Mouse (Mus musculus) CH12.LX (cell line): Measurements from ENCODE around the gene Zgrf1. TPM values are rescaled to one million over a fixed set of nuclear protein-coding genes. Genes with fewer than 3 reads are reported as not detected.

Experiments used
- DNase-seq: peaks from one replicate; pipeline ENCODE4 v3.0.0-alpha.2; 2013; ENCODE audit errors: extremely low read depth
- H3K27ac ChIP-seq: 2 replicates; pipeline ENCODE4 v1.5.1; 2012; ENCODE audit warnings: low read depth, mild to moderate bottlenecking, control low read depth, moderate library complexity; ENCODE audit not compliant: insufficient read depth
- H3K27me3 ChIP-seq: replicated peaks from 2 replicates; pipeline ENCODE3; 2012; ENCODE audit warnings: inconsistent platforms
- H3K36me3 ChIP-seq, 2 experiments: replicated peaks in 1 of 2; 2 replicates each; pipeline versions ENCODE3 to v1.6.1; 2012; ENCODE audit warnings: inconsistent platforms in 1 of 2, low read length in 1 of 2, mild to moderate bottlenecking in 1 of 2, mixed read lengths in 1 of 2, moderate library complexity in 1 of 2; ENCODE audit not compliant: control insufficient read depth in 1 of 2, insufficient read depth in 1 of 2
- H3K4me1 ChIP-seq, 2 experiments: 2 replicates each; pipeline ENCODE4 v1.6.1; 2012; ENCODE audit warnings: inconsistent platforms in 1 of 2, moderate library complexity in 1 of 2; ENCODE audit not compliant: insufficient read depth in 2 of 2, control insufficient read depth in 1 of 2
- H3K4me2 ChIP-seq: 2 replicates; pipeline ENCODE4 v1.6.1; 2012; ENCODE audit warnings: low read depth, mild to moderate bottlenecking, control low read depth; ENCODE audit not compliant: poor library complexity, insufficient read depth, severe bottlenecking
- H3K4me3 ChIP-seq, 3 experiments: fragments of 150-350 bp in 1 of 3; sonication (generic) in 1 of 3; replicated peaks in 1 of 3; 2 replicates each; pipeline versions ENCODE3 to v1.5.1; 2011 to 2012; ENCODE audit warnings: low read depth in 2 of 3, low read length in 2 of 3, mild to moderate bottlenecking in 2 of 3, moderate library complexity in 2 of 3, control low read depth in 1 of 3, improper control_type of control experiment in 1 of 3, inconsistent platforms in 1 of 3, mixed read lengths in 1 of 3; ENCODE audit not compliant: poor library complexity in 1 of 3
- H3K79me2 ChIP-seq: replicated peaks from 2 replicates; pipeline ENCODE4 v1.6.1; 2012; ENCODE audit warnings: mild to moderate bottlenecking, moderate library complexity; ENCODE audit not compliant: control insufficient read depth, poor library complexity, insufficient read depth, severe bottlenecking; ENCODE audit errors: extremely low read depth
- H3K9ac ChIP-seq: 2 replicates; pipeline ENCODE4 v1.6.1; 2012; ENCODE audit warnings: low read depth, mild to moderate bottlenecking, control low read depth, moderate library complexity; ENCODE audit not compliant: insufficient read depth
- H3K9me3 ChIP-seq: replicated peaks from 2 replicates; pipeline ENCODE3; 2012; ENCODE audit warnings: low read length, inconsistent platforms, mixed read lengths
- EP300 ChIP-seq: IDR thresholded peaks from 2 replicates; pipeline ENCODE4 v1.6.1; 2011; ENCODE audit warnings: low read length, improper control_type of control experiment
- ETS1 ChIP-seq: conservative IDR thresholded peaks from 2 replicates; pipeline ENCODE4 v1.6.1; 2012; ENCODE audit warnings: low read depth, mild to moderate bottlenecking, inconsistent platforms, low read length, improper control_type of control experiment, moderate library complexity
- HCFC1 ChIP-seq: IDR thresholded peaks from 2 replicates; pipeline ENCODE4 v1.6.1; 2012; ENCODE audit warnings: low read depth, mild to moderate bottlenecking, inconsistent platforms, low read length, improper control_type of control experiment
- JUN ChIP-seq: IDR thresholded peaks from 2 replicates; pipeline ENCODE4 v1.6.1; 2011; ENCODE audit warnings: low read depth, mild to moderate bottlenecking, low read length, improper control_type of control experiment, moderate library complexity; ENCODE audit not compliant: insufficient read depth
- JUND ChIP-seq: conservative IDR thresholded peaks from 2 replicates; pipeline ENCODE4 v1.6.1; 2011; ENCODE audit warnings: low read depth, low read length, improper control_type of control experiment
- KAT2A ChIP-seq: IDR thresholded peaks from 2 replicates; pipeline ENCODE4 v1.6.1; 2012; ENCODE audit warnings: low read length, improper control_type of control experiment, inconsistent platforms; ENCODE audit not compliant: insufficient replicate concordance
- MAFK ChIP-seq: IDR thresholded peaks from 2 replicates; pipeline ENCODE4 v1.6.1; 2011; ENCODE audit warnings: low read length, improper control_type of control experiment; ENCODE audit not compliant: insufficient replicate concordance
- MAZ ChIP-seq: IDR thresholded peaks from 2 replicates; pipeline ENCODE4 v1.6.1; 2012; ENCODE audit warnings: low read depth, mild to moderate bottlenecking, inconsistent platforms, low read length, improper control_type of control experiment, moderate library complexity
- MXI1 ChIP-seq: IDR thresholded peaks from 2 replicates; pipeline ENCODE4 v1.6.1; 2011; ENCODE audit warnings: mild to moderate bottlenecking, low read depth, low read length, improper control_type of control experiment
- NELFE ChIP-seq: IDR thresholded peaks from 2 replicates; pipeline ENCODE4 v1.6.1; 2011; ENCODE audit warnings: low read depth, low read length, improper control_type of control experiment
- RCOR1 ChIP-seq: conservative IDR thresholded peaks from 2 replicates; pipeline ENCODE4 v1.6.1; 2012; ENCODE audit warnings: low read depth, mild to moderate bottlenecking, inconsistent platforms, low read length, improper control_type of control experiment
- SIN3A ChIP-seq: IDR thresholded peaks from 2 replicates; pipeline ENCODE4 v1.6.1; 2012; ENCODE audit warnings: low read length, improper control_type of control experiment, inconsistent platforms
- SMC3 ChIP-seq: IDR thresholded peaks from 2 replicates; pipeline ENCODE4 v1.6.1; 2011; ENCODE audit warnings: low read depth, low read length, improper control_type of control experiment
- TBP ChIP-seq: conservative IDR thresholded peaks from 2 replicates; pipeline ENCODE4 v1.6.1; 2011; ENCODE audit warnings: low read depth, low read length, improper control_type of control experiment
- TCF12 ChIP-seq: IDR thresholded peaks from 2 replicates; pipeline ENCODE4 v1.6.1; 2014; ENCODE audit warnings: low read depth, mild to moderate bottlenecking, inconsistent platforms, low read length, improper control_type of control experiment
- UBTF ChIP-seq: IDR thresholded peaks from 2 replicates; pipeline ENCODE4 v1.6.1; 2012; ENCODE audit warnings: low read depth, mild to moderate bottlenecking, inconsistent platforms, low read length, improper control_type of control experiment, moderate library complexity
- USF1 ChIP-seq: IDR thresholded peaks from 2 replicates; pipeline ENCODE4 v1.6.1; 2014; ENCODE audit warnings: low read depth, mild to moderate bottlenecking, inconsistent platforms, low read length, improper control_type of control experiment
- USF2 ChIP-seq: conservative IDR thresholded peaks from 2 replicates; pipeline ENCODE4 v1.6.1; 2011; ENCODE audit warnings: low read depth, low read length, improper control_type of control experiment
- dilution Hi-C: fragments of 300-500 bp; cut with MboI; formaldehyde crosslinking; loops from 2 replicates; pipeline ENCODE4 v1.14.3; 2020; ENCODE audit warnings: low sequenced_read_pairs; ENCODE audit not compliant: extremely low pct_unique_long_range_greater_than_20kb, extremely low pct_ligation_motif_present
- in situ Hi-C: fragments of 300-500 bp; cut with MboI; formaldehyde crosslinking; loops from 3 replicates; pipeline ENCODE4 v1.14.3; 2019; ENCODE audit warnings: low sequenced_read_pairs, low pct_ligation_motif_present, low pct_unique_long_range_greater_than_20kb, mixed read lengths
- polyA plus RNA-seq: library from polyadenylated mRNA; unstranded; fragments of >175 nt; gene quantifications from 2 replicates; pipeline ENCODE4 v1.2.1, GENCODE M21; 2012; ENCODE audit warnings: low read depth; ENCODE audit not compliant: insufficient read length
- total RNA-seq, 2 experiments: library from RNA; depleted of rRNA; stranded (reverse); fragments of 300-350 nt in 1 of 2; fragments of >200 nt in 1 of 2; gene quantifications; 2 replicates each; pipeline ENCODE4 v1.2.3; 2012 to 2014

The Zgrf1 gene
- total and polyA plus RNA-seq, 3 experiments: 7.0 to 10.2 (median 10.1) TPM

DNA sequence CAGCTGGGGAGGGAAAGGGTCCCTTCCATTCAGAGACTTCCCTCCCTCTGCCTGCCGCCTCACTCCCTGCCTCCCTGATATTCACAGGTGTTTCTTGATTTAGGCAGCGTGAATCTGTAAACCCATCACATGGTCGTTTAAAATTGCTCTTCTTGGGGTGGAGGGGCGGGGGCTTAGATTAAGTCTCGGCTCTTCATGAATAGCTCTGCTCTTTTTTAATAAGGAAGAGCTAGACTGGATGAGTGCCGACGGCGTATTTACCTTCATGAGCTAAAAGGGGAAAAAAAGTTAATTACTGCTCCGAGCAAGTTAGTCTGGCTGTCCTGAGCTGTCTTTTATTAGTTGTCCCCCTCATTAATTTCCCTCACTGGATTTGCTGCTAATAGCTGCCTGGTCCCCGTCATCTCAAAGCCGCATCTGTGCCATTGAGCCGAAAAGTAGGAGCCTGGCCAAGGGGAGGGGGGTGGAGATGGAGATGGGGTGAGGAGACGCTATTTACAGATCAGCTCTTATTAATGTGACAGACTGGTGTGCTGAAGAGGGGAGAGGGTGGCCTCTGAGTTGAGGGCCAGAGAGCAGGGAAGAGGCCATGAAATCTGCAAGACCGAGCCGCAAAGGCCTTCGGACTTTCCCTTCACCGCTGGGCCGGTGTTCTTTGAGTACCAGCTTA lies 93.0 kb downstream of the Zgrf1 start:
- no peaks in the 10 kb centered on the region for H3K27me3 ChIP-seq
- dilution Hi-C loops (no loop called here), in situ Hi-C loops (loop anchor here (25.0 kb wide), 1 partner anchor 91 kb away; no protein-coding TSS in a partner anchor)
- H3K9me3 ChIP-seq: peaks cover 3% of the 10 kb centered on the region
- H3K4me2 ChIP-seq: no peak overlapping the region
- no peak for TF ChIP-seq MAFK
- TF ChIP-seq JUN: no peak
- TF ChIP-seq RCOR1: no peak
- no peak for TF ChIP-seq NELFE
- TF ChIP-seq TCF12: no peak
- no peak for TF ChIP-seq USF1
- TF ChIP-seq TBP: no peak
- TF ChIP-seq HCFC1: no peak
- no peak for TF ChIP-seq SIN3A
- no peak for TF ChIP-seq JUND
- no peak for TF ChIP-seq UBTF
- TF ChIP-seq ETS1: no peak
- TF ChIP-seq SMC3: no peak
- H3K4me3 ChIP-seq: no peak overlapping the region
- H3K27ac ChIP-seq: no peak overlapping the region
- H3K4me1 ChIP-seq: no peaks in the 10 kb centered on the region
- H3K36me3 ChIP-seq: no peaks in the 10 kb centered on the region
- no peak overlapping the region for H3K9ac ChIP-seq
- no peaks in the 10 kb centered on the region for H3K79me2 ChIP-seq
- DNase-seq: no peak

DNA sequence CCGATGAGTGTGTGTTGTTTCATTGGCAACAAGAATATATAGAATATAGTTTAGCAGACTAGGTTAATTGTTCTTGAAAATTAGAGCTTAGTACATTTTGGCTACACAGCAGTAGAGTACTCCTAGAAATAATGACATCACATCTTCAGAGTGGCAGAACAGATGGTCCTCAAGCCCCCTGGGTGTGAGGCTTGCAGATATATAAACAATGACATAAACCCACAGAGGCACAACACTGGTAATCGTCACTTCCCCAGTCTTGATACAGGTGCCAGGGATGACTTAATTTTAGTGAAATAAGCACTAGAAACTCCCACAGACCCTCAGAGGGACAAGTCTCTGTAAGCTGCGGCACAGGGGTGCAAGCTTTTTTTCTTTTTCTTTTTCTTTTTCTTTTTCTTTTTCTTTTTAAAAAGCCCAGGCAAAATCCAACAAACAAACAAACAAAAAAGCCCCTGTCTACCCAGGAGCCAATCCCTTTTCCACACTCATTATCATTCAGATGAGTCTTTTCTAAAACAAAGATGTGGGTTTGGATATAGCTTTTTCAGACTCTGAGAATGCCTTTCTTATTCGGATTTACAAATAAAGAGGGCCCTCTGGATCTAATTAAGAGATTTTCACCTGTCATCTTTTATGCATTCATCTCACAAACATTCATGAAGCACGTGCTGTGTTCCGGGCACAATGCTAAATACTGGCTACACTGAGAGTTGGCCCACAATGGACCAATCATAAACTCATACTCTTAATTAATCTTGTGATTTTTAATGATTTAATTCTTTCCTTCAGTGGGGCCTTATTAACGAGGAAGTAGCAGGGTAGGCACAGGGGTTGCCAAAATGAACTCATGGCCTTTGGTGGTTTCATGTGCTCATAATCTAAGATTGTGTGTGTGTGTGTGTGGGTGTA lies 98.7 kb downstream of the Zgrf1 start:
- no peak for TF ChIP-seq USF2
- TF ChIP-seq KAT2A: no peak
- TF ChIP-seq EP300: no peak
- no peak for TF ChIP-seq RCOR1
- TF ChIP-seq MXI1: no peak
- TF ChIP-seq MAZ: no peak
- no peak for TF ChIP-seq SMC3

More for the DNA sequence above, 98.7 kb downstream of the Zgrf1 start:
- no peaks in the 10 kb centered on the region for H3K27me3 ChIP-seq
- no peaks in the 10 kb centered on the region for H3K79me2 ChIP-seq
- no peaks in the 10 kb centered on the region for H3K4me1 ChIP-seq
- H3K9ac ChIP-seq: no peak overlapping the region
- H3K36me3 ChIP-seq: no peaks in the 10 kb centered on the region
- DNase-seq: no peak
- H3K4me3 ChIP-seq: no peak overlapping the region
- H3K27ac ChIP-seq: no peak overlapping the region
- in situ Hi-C loops (no loop called here), dilution Hi-C loops (no loop called here)
- H3K4me2 ChIP-seq: no peak overlapping the region
- H3K9me3 ChIP-seq: peaks cover 3% of the 10 kb centered on the region
